Mouse (Mus musculus) megakaryocyte, embryonic 14.5 days (primary cell): ENCODE results near the gene Mfap4.

ENCODE experiments used
- FLI1 ChIP-seq: IDR thresholded peaks from 2 replicates; pipeline ENCODE4 v1.6.1; 2012; ENCODE audit warnings: low read length, inconsistent platforms, mixed read lengths
- GATA1 ChIP-seq: IDR thresholded peaks from 3 replicates; pipeline ENCODE4 v1.6.1; 2012; ENCODE audit warnings: mixed read lengths, low read length, inconsistent platforms, borderline replicate concordance

DNA sequence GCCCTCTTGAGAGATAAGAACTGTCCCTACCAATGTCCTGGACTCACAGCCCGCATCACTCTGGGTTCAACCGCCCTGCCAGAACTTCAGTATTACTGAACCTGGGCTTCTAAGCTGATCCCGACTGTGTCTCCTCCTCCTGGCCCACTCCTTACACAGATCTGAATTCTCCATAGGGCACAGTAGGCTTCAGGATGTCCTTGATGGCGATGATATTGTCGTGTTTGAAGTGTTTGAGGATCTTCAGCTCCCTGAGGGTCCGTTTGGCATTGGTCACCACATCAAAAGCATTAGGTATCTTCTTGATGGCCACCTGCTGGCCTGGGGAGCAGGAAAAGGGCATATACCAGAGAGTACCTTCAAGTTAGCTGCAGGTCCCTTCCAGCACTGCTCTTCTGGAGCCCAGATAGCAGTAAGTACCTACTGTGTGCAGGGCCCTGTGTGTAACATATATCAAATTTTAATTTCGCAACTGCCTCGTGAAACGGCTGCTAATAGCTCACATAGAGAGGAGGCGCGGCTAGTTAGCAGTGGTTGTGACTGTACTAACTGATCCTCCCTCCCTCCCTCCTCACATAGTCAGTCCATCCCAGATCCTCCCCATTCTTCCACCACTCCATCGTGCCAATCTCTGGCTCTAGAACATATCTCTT is 7.6 kb downstream of the Mfap4 start:
- no peak for TF ChIP-seq FLI1
- no peak for TF ChIP-seq GATA1
